Mouse (Mus musculus): ENCODE measurements around the gene Tmem140.

The Tmem140 gene

DNA sequence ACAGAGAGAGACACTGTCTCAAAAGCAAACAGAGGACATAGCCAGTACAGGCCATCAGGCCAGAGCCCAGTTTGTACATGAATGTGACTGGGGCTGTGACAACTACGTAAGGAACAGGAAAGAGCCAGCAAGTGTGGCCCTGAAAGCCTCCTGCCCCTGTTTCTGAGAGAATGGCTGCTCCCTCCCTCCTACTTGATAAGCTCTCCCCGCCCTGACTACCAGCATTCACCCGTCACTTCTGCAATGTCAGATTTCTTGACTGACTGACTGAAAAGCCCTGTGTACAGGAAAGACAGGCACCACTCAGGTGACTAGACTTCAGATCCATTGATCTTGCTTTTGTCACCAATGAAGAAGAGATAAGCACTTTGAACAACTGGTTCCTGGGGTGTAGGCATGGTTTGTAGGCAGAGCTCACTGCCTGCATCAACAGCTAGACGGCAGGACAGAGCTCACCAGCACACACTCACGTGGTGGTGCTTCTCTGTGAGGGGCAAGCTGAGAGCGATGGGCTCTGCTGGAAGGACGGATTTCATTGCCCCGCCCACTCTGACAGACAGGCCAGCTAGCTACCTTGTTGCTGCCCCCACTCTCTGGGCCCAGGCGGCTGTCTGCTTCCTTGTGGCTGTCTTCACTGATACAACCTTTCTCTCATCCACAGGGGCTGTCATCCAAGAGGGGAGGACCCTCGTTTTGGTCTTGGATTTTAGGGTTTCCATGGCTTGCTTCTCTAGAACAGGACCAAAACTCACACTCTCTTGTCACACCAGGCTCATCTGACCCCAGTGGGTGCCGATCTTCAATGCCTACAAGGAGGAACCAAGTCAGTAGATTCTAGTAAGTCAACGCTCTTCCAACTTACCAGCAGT, 13.3 kb downstream of the Tmem140 start:
- DNase-seq (ENCODE audit: low spot score in 2 of 2): no peak

DNA sequence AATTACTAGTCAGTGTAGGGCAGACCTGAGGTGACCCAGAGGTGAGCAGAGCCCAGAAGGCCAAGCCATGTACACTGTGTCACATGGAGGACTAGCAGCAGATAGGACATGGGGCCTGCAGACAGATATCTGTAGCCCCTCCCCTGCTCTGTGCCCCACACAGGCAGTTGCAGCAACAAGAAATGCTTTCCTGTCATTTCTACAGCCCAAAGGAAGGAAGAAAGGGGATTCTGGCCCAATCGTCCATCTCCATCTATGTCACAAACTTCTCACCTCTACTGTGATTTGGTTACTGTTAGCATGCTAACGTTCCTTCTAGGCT, 13.8 kb downstream of the Tmem140 start:
- no peak for DNase-seq (ENCODE audit: low spot score in 2 of 2)

DNA sequence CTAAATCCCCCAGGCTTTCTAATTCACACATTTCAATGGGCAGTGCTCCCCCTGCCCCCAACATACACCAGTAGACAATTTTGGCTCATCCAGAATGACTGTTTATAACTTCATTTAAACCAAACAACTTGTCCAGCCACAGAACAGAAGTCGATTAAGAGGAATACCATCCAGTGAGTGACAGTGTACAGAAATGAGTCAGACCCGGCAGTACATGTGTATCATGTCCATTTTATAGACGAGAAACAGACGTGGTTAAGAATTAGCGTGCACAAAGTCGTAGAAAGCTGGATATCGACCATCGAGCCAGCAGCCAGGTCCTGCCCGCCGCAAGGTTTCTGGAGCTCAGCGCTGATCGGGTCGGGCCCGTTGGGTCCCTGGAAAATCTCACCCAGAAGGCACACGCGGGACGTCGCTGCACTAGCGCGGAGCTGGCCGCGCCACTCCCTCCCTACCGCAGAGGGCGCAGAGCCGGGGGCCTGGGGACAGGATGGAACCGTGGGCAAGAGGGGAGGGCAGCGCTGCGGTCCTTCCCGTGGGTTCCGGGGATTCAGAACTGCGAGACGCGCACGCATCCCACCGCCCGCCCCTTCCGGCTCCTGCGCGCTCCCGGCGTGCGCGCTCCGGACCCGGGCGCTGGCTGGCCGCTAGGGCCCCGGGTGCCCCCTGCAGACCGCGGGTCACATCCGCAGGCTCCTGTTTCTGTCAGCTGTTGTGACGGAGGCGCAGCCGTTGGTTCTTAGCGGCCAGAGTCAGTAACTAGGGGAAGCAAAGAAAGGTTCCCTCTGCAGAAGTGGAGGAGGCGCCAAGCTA, 14.8 kb downstream of the Tmem140 start, which contains the start of gene Cyren:
Gene Cyren (minus strand): TSS at position 552 of the 813 bp plus-strand sequence.
- DNase-seq (ENCODE audit: low spot score in 2 of 2): peak; percentile 72 to 89

DNA sequence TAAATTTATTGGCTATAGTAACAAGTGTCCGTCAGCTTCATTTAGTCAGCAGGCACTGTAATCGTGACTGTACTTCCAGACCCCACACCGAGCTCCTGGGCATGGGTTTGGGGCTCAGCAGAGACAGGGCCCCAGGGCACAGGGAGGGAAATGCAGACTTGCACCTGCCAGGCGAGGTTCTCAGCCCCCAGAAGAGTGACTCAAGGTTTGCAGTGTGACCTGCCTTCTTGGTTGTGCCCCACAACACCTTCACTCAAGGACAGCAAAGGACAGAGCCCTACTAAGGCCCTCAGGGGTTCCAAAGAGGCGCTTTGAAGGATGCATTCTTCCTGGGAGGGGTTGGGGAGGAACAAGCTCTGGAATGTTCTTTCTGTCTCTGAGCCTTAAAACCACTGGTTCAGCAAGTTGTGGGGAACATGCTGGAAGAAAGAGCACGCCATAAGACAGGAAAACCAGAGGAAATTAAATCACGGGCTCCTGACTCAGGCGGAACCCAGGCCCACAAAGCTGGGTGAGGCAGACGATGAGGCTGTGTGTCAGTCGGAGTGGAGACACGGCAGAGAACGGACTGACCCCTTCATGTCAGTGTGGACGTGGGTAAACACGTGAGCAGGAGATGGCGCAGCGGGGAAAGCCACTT, 16.3 kb downstream of the Tmem140 start:
- no peak for DNase-seq (ENCODE audit: low spot score in 2 of 2)

DNA sequence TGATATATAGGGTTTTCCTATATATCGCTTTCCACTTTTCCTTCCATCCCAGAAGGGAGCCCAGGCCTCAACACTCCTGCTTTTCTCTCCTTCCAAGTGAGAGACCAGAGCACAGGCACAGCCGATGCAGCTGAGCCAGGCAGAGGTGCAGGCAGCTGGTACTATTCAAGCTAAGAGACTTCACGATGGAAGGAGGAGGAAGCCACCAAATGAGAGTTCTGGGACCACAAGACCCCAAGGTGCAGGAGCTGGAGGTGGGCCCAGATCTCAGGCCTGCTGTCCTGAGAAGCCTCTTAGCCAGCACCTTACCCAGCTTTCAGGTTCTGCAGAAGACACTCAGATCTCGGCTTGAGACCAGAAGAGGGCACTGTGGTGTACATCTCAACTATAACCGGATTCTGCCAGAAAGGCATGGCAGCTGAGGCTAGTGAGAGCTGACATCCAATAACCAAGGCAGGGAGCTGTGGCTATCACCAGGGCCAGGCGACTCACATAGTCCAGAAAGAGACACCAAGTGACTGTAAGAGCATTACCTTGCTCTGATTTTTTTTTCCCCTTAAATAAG, 17.0 kb downstream of the Tmem140 start:
- DNase-seq (ENCODE audit: low spot score in 2 of 2): peak in 1 of 2 experiments; percentile 66

DNA sequence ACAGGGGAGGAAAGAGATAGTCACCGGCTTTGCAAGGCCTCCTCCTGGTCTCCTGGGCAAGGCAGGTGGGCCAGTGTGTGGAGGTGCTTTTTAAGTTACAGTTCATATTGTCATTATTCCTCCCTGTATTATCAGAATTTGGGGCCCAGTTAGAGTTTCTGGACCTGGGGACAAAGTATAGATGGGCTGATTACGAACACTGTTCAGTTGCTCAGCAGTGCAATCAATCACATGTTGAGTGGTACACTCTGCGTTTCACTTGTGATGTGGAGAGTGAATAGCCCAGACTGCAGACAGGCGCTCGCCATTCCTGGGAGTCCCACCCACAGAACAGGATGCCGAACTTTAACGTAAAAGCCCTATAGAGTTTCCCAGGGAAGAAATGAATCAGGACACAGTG, 21.8 kb downstream of the Tmem140 start:
- no peak for DNase-seq (ENCODE audit: low spot score in 2 of 2)

DNA sequence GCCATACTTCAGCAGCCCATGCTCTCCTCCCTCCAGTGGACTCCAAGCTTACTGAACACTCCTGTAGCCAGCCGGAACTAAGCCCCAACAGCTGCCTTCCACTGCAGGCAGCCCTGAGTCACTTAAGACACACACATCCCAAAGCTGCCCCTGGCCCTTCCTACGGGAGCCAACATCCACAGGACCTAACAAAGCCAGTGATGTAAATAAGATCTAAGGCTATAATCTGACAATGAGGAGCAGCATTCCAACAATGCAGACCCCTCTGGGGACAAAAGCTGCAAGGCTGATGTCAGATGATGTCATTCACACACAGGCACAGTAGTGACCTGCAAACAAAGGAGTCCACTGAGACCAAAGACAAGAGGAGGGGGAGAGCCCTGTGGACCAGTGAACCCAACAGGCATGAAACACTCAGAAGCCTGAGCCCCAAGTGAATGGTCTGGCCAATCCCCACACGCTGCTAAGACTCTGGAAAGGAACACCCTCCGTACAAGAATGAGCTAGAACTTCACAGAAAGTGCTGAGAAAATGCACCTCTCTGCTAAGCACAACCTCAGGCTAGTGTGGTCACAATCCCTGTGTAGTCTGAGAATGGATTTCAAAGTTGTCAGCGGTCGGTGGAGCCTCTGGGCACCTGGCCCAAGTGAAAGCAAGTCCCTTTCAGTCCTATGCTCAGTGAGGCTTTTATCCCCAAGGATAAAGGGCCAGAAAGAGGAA, 24.3 kb downstream of the Tmem140 start:
- no peak for DNase-seq (ENCODE audit: low spot score in 2 of 2)

DNA sequence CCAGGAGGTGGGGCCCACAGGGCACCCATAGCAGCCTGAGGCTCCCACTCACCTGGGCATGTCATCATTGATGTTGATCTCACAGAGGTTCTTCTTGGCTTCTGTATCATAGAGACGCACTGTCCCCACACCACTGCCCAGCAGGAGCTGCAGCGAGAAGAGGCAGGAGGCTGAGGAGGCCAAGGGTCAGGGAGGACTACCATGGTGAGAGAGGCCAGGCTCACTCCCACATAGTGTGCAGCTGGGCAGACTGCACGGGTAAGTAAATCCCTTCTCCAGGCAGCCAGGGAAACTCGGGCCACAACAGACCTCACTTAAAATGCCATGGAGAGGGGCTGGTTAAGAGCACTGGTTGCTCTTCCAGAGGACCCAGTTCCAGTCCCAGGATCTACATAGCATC, 26.2 kb downstream of the Tmem140 start:
- DNase-seq (ENCODE audit: low spot score in 2 of 2): no peak

DNA sequence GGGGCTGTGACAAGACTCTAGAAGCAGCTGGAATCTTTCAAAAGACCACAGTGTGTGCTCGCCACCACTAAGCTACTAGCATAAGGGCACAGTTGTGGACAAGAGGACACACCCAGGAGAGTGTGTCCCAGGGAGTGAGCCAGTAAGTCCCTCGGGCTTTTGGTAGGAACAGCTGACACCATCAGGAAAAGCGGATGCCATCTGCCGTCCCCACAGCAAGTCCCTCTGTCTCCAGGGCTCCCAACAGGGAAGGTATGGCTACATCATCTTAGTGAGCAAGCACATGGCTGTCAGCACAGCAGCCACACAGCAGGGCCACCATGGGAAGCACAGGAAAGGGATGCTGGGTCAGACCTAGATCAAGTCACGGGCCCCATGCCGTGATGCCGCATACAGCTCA, 32.6 kb downstream of the Tmem140 start:
- no peak for DNase-seq (ENCODE audit: low spot score in 2 of 2)

DNA sequence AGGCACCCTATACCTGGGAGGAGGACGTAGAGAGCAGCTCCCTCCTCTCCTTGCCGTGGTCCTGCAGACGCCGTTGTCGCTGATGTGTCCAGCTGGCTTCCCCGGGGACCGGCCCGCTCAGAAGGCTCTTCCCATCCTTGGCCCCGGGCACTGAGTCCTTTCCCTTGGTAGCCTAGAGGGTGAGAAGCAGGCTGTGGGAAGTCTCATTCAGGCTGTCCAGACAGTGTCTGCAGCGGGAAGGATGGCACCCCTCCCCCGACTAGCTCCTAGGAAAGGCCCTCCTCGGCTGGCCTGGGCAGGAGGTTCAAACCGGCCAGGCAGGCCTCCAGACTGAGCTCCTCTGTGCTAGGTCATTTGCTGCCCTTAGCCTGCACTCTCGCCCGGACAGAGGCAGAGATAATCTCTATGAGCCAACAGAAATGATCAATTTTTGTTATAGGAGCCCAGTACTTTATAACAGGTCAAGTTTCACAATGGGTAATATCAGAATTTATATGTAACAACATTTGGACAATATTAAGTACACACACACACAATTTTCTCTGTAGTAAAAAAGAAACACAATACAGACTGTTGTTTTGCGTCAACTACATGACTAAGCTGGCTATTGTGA, 33.3 kb downstream of the Tmem140 start:
- no peak for DNase-seq (ENCODE audit: low spot score in 2 of 2)

DNA sequence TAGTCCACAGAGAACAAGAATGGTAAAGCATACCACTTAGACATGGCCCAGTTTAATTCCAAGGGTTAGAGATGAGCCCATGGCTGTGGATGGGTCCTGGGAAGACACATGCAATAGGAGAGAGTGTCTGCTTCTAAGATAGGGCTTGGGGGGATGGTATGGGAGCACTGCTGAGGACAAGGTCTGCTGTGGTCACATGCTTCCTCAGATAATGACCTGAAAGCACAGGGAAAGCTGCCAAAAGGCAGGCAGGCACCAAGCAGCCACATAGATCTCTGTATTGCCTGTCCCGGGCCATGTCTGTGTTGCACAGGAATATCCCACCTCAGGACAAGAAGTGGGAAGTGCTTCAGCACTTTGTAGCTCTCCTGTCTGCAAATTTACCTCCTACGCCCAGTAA, 36.2 kb downstream of the Tmem140 start:
- DNase-seq (ENCODE audit: low spot score in 2 of 2): no peak

DNA sequence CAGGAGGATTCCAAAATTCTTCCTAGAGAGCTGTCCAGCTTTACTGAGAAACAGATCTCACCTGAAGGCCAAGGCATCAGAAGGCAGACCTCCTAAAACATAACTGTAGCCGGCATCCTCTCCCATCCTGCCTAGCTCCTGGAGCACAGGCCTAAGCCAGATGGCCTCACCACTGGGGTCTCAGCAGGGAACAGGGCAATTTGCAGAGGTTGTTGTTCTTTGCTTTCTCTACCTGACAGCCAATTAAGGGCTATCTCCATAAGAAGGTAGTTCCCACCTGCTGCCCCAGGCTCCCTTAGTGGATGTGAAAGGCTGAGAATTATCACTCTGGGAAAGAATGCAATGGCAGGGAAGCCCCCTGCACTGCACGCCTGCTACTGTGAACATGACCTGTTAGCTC, 38.0 kb downstream of the Tmem140 start:
- no peak for DNase-seq (ENCODE audit: low spot score in 2 of 2)

DNA sequence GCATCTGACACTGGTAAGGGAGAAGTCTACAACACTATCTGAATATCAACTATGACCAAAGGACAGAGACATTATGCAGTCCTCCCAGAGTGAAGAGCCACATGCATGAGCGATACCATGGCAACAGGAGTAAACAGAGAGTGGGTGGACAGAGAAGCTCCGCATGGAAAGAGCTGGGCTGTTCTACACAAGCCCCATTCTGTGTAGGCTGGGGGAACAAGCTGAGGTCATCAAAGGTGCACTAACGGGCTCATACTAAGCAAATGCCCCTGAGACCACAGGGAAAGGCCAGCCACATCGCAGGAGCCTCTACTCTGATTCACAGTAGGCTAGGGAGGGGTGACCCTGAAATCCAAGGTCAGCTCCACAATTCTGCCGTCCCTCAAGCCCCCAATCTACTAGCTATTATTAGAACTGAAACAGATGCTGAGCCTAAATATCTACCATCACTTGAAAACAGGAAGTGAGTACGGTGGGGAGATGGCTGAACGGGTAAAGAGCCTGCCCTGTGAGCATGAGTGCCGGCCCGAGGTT, 39.0 kb downstream of the Tmem140 start:
- no peak for DNase-seq (ENCODE audit: low spot score in 2 of 2)

DNA sequence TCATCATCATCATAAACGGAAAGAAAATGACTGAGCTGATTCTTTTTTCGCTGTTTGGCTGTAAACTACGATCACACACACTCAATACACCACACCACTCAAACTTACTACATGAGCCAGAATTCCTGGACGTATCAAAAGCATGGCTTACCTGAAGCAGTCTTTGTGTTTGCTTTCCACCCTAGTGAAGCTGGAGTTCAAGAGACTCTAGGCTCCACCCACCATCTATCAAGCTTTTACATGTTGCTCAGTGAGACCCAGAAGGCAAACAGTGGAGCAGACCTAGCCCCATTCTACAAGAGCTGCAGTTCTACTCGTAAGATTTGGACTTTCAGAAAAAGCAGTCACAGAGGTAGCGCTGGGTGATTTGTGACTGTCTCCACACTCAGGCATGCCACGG, 39.6 kb downstream of the Tmem140 start:
- no peak for DNase-seq (ENCODE audit: low spot score in 2 of 2)

DNA sequence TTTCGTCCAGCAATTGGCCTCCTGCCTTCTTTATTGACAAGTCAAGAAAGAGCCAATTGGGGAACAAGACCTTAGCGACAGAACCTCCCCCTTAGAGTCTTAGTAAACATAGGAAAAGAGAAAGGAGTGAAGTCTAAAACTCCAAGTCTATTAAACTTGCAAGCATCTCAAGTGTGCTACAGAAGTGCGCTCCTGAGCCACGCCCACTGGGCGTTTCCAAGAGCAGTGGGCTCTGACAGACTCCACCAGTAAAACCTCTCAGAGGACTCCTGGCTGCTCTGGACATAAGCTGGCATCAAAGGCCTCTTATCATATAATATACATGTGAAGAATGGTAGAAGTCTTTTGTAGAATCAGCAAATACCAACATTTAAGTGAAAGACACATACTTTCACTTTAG, 40.5 kb downstream of the Tmem140 start:
- DNase-seq (ENCODE audit: low spot score in 2 of 2): no peak

DNA sequence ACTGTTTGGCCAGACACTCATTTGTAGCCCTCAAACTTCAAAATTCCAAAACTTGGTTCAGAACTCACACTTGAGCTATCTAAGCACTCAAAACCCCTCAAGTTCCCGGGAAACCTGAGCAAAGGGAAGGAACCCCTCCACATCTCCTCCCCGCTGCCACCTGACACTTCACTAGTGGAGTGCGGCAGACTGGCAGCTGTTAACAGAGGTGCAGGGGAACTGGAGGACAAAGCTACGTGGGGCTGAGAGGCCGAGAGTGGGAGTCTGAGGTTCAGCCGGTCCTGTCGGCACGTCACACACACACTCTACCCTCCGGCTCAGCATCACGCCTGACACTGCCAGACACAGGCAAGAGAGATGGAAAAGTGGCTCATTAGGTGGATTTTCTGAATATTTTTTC, 40.9 kb downstream of the Tmem140 start:
- no peak for DNase-seq (ENCODE audit: low spot score in 2 of 2)

DNA sequence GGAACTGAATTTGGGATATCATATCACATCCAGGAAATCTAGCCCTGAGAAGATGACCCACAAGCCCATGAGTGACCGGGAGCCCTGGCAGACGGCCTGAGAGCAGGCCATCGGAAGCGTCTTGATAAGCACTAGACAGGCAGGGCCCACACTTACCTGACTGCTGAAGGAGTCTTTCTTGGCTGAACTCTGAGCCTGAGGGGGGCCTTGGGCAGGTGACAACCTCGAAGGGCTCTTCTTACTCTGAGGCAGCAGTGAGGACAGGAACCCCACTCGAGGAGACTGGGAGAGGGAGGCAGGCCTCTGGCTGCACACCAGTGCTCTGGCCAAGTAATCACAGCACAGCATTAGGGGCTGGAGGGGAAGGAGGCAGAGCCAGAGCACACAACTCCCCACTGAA, 41.4 kb downstream of the Tmem140 start:
- no peak for DNase-seq (ENCODE audit: low spot score in 2 of 2)

DNA sequence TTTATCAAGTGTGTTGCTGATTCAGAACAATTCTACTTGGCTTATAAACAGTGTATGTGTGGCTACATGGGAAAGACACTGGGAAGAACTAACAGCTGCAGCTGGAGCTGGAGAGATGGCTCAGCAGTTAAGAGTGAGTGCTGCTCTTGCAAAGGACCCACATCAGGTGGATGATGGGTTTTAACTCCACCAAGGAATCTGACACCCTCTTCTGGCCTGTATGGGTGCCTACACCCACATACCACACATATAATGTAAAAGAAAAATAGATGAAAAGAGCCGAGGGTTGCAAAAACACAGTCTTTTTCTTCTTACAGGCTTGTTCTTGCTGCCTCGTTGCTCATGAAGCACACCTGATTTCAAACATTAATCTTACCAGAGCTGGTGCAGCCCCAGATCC, 43.2 kb downstream of the Tmem140 start:
- no peak for DNase-seq (ENCODE audit: low spot score in 2 of 2)

DNA sequence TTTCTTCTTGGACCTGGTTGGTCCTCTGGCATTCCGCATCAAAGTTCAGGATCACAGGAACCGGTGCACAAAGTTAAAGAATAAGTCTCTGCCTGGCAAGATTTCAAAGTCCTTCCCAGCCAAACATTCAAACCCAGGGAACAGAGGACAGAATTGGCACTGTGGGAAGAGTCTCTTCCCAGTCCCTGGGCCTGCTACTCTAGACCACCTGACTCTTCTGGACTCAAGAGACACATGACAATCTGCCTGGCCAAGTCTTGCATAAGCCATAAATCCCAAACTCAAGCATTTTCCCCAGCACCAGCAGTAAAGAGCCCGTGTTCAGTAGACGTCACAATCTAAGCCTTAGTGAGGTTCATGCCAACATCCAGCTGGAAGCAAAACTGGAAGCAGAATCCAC, 43.7 kb downstream of the Tmem140 start:
- no peak for DNase-seq (ENCODE audit: low spot score in 2 of 2)

DNA sequence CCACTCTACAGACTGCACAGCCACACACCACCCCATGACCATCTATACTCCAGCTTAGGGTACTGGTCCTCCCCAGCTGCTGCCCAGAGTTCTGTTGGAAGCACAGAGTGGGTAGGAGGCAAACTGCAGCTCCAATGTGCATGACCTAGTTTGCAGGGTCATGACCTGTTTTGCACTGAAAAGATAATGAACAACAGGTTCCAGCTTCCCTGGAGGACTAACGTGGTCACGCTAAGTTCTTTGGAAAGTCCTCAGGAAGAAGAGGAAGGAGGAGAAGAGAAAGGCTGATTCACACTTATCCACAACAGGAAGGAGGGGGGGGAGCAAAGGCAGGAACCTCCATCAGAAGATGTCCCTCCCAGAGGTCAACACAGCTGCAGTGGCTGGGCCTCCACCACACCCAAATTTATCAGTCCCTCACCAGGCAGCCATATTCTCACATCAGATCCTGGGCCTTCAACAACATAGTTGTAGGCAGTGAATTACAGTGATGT, 44.2 kb downstream of the Tmem140 start:
- no peak for DNase-seq (ENCODE audit: low spot score in 2 of 2)

Measured in left cerebral cortex, adult 9 months (tissue).